Comparison of ENCODE assay signal across 23 mouse cellular contexts in genomic region chr4:114385236-114385635, GRCm38 (mm10). TPM values are rescaled to one million over a fixed set of nuclear protein-coding genes. Genes with fewer than 3 reads are reported as not detected.
A peak's percentile ranks its signal among the peaks of the same experiment; 100 is the strongest.
DNase-seq lines count a peak whose midpoint lies in the region; ATAC-seq lines count a peak whose summit lies in the region.
"Had no signal": no experiment of that assay in that cellular context is flagged by ENCODE, and none has a peak within 500 bp of the region (broad histone marks: within the 10 kb centered on the region; RNA-seq: fewer than 3 reads in every experiment).

No protein-coding gene starts in this region.

- intact Hi-C loops in left cerebral cortex, postnatal 4 days (cut with DNase I): no loop called here
- intact Hi-C loops in left cerebral cortex, postnatal 10 days (cut with DNase I): no loop called here

- H3K4me1 ChIP-seq in hindbrain, embryonic 16.5 days (ENCODE audit: control insufficient read depth, insufficient read depth, low read depth, low read length): peaks cover 2% of the 10 kb centered on the region; the same call in 1 of the 2 replicates
- H3K4me1 ChIP-seq in hindbrain, embryonic 10.5 days (replicated peaks): 0 out of 2 replicates have a peak, but pooled peaks cover 7% of the 10 kb centered on the region
- H3K4me1 ChIP-seq: hindbrain, embryonic 12.5 days; midbrain, embryonic 15.5 days; neural tube, embryonic 13.5 days had no signal

- 0 out of 2 replicates have a peak, but pooled peaks have one; percentile 12 for ATAC-seq in hindbrain, embryonic 16.5 days
- ATAC-seq: midbrain, embryonic 15.5 days had no signal

- no peaks in the 10 kb centered on the region for H3K36me3 ChIP-seq in hindbrain, embryonic 16.5 days (ENCODE audit: control insufficient read depth, insufficient read depth, low read length)
- H3K36me3 ChIP-seq in hindbrain, embryonic 10.5 days: no peaks in the 10 kb centered on the region
- H3K36me3 ChIP-seq: heart, embryonic 12.5 days; hindbrain, embryonic 12.5 days; midbrain, embryonic 15.5 days; neural tube, embryonic 13.5 days had no signal

- peak; percentile 79 to 83 for DNase-seq in cerebellum, postnatal 14 days
- DNase-seq in cerebellum, adult 18-20 months: no peak
- DNase-seq in hindbrain, embryonic 10.5 days (ENCODE audit: low spot score): no peak
- peak; percentile 65 for DNase-seq in left cerebral cortex, postnatal 4 days
- DNase-seq in left cerebral cortex, postnatal 10 days (ENCODE audit: extremely low spot score in 1 of 2, low spot score in 2 of 2): no peak
- DNase-seq in kidney, postnatal 14 days: no peak
- DNase-seq: adrenal gland, postnatal 25 days; gastrocnemius, postnatal 14 days; heart, adult 18-20 months; heart, postnatal 10 days; kidney, adult 11 months; lung, postnatal 4 days; retina, postnatal 1 day; right cerebral cortex, postnatal 25 days; spleen, adult 18-20 months had no signal

- no peak overlapping the region for H3K9ac ChIP-seq in hindbrain, embryonic 16.5 days (ENCODE audit: low read depth, low read length)
- H3K9ac ChIP-seq: forebrain, embryonic 13.5 days; heart, embryonic 12.5 days; hindbrain, embryonic 12.5 days; midbrain, embryonic 15.5 days; neural tube, embryonic 13.5 days had no signal

- no peak overlapping the region for H3K27ac ChIP-seq in hindbrain, embryonic 16.5 days (ENCODE audit: low read depth, low read length)
- H3K27ac ChIP-seq in hindbrain, embryonic 10.5 days: no peak overlapping the region
- H3K27ac ChIP-seq: forebrain, embryonic 13.5 days; hindbrain, embryonic 12.5 days; midbrain, embryonic 15.5 days; neural tube, embryonic 13.5 days had no signal

- 73% methylated on average over 5 of the region's 5 CpGs for WGBS in hindbrain, embryonic 16.5 days
- 91% methylated on average over 5 of the region's 5 CpGs for WGBS in hindbrain, embryonic 10.5 days

- H3K4me2 ChIP-seq in hindbrain, embryonic 16.5 days (ENCODE audit: low read length): no peak overlapping the region
- H3K4me2 ChIP-seq: forebrain, embryonic 13.5 days; heart, embryonic 12.5 days; hindbrain, embryonic 12.5 days; midbrain, embryonic 15.5 days; neural tube, embryonic 13.5 days had no signal

- no peak overlapping the region for H3K4me3 ChIP-seq in hindbrain, embryonic 16.5 days (ENCODE audit: low read length)
- no peak overlapping the region for H3K4me3 ChIP-seq in hindbrain, embryonic 10.5 days
- H3K4me3 ChIP-seq: forebrain, embryonic 13.5 days; heart, embryonic 12.5 days; hindbrain, embryonic 12.5 days; midbrain, embryonic 15.5 days; myocyte; neural tube, embryonic 13.5 days had no signal

- no peaks in the 10 kb centered on the region for H3K27me3 ChIP-seq in hindbrain, embryonic 16.5 days (replicated peaks; ENCODE audit: control insufficient read depth, insufficient read depth, low read length)
- no peaks in the 10 kb centered on the region for H3K27me3 ChIP-seq in hindbrain, embryonic 10.5 days (ENCODE audit: insufficient read depth, poor library complexity, severe bottlenecking)
- H3K27me3 ChIP-seq: forebrain, embryonic 13.5 days; hindbrain, embryonic 12.5 days; midbrain, embryonic 15.5 days; neural tube, embryonic 13.5 days had no signal

- H3K9me3 ChIP-seq in hindbrain, embryonic 16.5 days (ENCODE audit: control insufficient read depth, low read length): no peaks in the 10 kb centered on the region
- no peaks in the 10 kb centered on the region for H3K9me3 ChIP-seq in hindbrain, embryonic 10.5 days
- H3K9me3 ChIP-seq: forebrain, embryonic 13.5 days; heart, embryonic 12.5 days; hindbrain, embryonic 12.5 days; midbrain, embryonic 15.5 days; neural tube, embryonic 13.5 days had no signal

RNA-seq across cellular contexts. Expression of gene Trabd2b, which starts 21.3 kb away (rescaled TPM):
- polyA plus RNA-seq in hindbrain, embryonic 16.5 days (2015; fragmentation: Nextera tagmentation; extraction: Ambion mirVana): 0.50 and 0.85 TPM in 2 replicates
- 1.2 and 1.5 TPM in 2 replicates for polyA plus RNA-seq in hindbrain, embryonic 10.5 days (2016; fragmentation: Nextera tagmentation; extraction: Ambion mirVana)
- total RNA-seq in left cerebral cortex, postnatal 4 days (2021): 1 to 10 TPM; 2.2 to 2.7 TPM
- total RNA-seq in left cerebral cortex, postnatal 10 days (2021): 1 to 10 TPM; 2.8 to 3.1 TPM
- total RNA-seq: megakaryocyte-erythroid progenitor cell, adult 5-6 weeks had no signal

Comparison
In these comparisons a context has a peak if more than half of its experiments do, and no peak if none do; other contexts are left out.
1. DNase-seq: peak in cerebellum, postnatal 14 days (2 of 2) and left cerebral cortex, postnatal 4 days (single experiment); none in cerebellum, adult 18-20 months (0 of 2), hindbrain, embryonic 10.5 days (single experiment), left cerebral cortex, postnatal 10 days (0 of 2) and kidney, postnatal 14 days (single experiment).